Mouse (Mus musculus) heart, adult 2 months (tissue): ENCODE measurements at regions not wholly inside any gene's neighbourhood (a gene's known extent, or its start where the extent isn't known, plus 50 kb on each side); places are given as distances from the start of the nearest gene placed in this dataset.

Experiments
- CTCF ChIP-seq: fragments of 200-600 bp; IDR thresholded peaks from 2 replicates; pipeline ENCODE4 v1.8.1; 2022; ENCODE audit warnings: antibody characterized with exemption, mild to moderate bottlenecking, moderate library complexity
- EP300 ChIP-seq: fragments of 200-500 bp; IDR thresholded peaks from 2 replicates; pipeline ENCODE4 v1.6.1; 2011; ENCODE audit warnings: low read depth, low read length, control low read depth; ENCODE audit not compliant: insufficient read depth
- POLR2A ChIP-seq: fragments of 200-500 bp; IDR thresholded peaks from 2 replicates; pipeline ENCODE4 v1.6.1; 2011; ENCODE audit warnings: mild to moderate bottlenecking, low read depth, low read length, control low read depth; ENCODE audit not compliant: insufficient read depth

- no peak for TF ChIP-seq POLR2A
- TF ChIP-seq CTCF: no peak
- no peak for TF ChIP-seq EP300
Observed at GRCm38 (mm10) chr10:43709278-43710033, 131.4 kb downstream of the Cd24a start.
